Mouse (Mus musculus) right cerebral cortex, adult 18-20 months (tissue): ENCODE results near the gene Kcnab1.

ENCODE experiments used
- DNase-seq: peaks from one replicate; pipeline ENCODE4 v3.0.0; 2022; ENCODE audit warnings: mixed read lengths

Kcnab1 gene

GRCm38 (mm10) chr3:65317876-65318537 is 208.8 kb downstream of the Kcnab1 start:
- no peak for DNase-seq

GRCm38 (mm10) chr3:65319248-65320008 is 210.2 kb downstream of the Kcnab1 start:
- no peak for DNase-seq

- DNase-seq: no peak
Measured at GRCm38 (mm10) chr3:65320990-65321389, 211.8 kb downstream of the Kcnab1 start.

GRCm38 (mm10) chr3:65321981-65322779 is 213.0 kb downstream of the Kcnab1 start:
- peak; percentile 24 for DNase-seq

GRCm38 (mm10) chr3:65325254-65325653 is 216.1 kb downstream of the Kcnab1 start:
- no peak for DNase-seq

GRCm38 (mm10) chr3:65328814-65329213 is 219.6 kb downstream of the Kcnab1 start:
- DNase-seq: no peak

GRCm38 (mm10) chr3:65337835-65338464 is 228.8 kb downstream of the Kcnab1 start:
- DNase-seq: no peak

- DNase-seq: no peak
Measured at GRCm38 (mm10) chr3:65340173-65340951, 231.2 kb downstream of the Kcnab1 start.

- DNase-seq: no peak
Measured at GRCm38 (mm10) chr3:65346176-65346575, 237.0 kb downstream of the Kcnab1 start.

- DNase-seq: no peak
Measured at GRCm38 (mm10) chr3:65352278-65353127, 243.3 kb downstream of the Kcnab1 start.

GRCm38 (mm10) chr3:65353263-65354037 is 244.3 kb downstream of the Kcnab1 start:
- no peak for DNase-seq

- DNase-seq: no peak
Measured at GRCm38 (mm10) chr3:65355479-65355878, 246.3 kb downstream of the Kcnab1 start.

GRCm38 (mm10) chr3:65358275-65358674 is 249.1 kb downstream of the Kcnab1 start:
- no peak for DNase-seq

- no peak for DNase-seq
Measured at GRCm38 (mm10) chr3:65358841-65359240, 249.7 kb downstream of the Kcnab1 start.

- no peak for DNase-seq
Measured at GRCm38 (mm10) chr3:65360163-65360969, 251.2 kb downstream of the Kcnab1 start.

- no peak for DNase-seq
Measured at GRCm38 (mm10) chr3:65363438-65363837, 254.3 kb downstream of the Kcnab1 start.

- DNase-seq: no peak
Measured at GRCm38 (mm10) chr3:65365184-65365583, 256.0 kb downstream of the Kcnab1 start.

- no peak for DNase-seq
Measured at GRCm38 (mm10) chr3:65365921-65366710, 256.9 kb downstream of the Kcnab1 start.

- no peak for DNase-seq
Measured at GRCm38 (mm10) chr3:65367944-65368343, 258.8 kb downstream of the Kcnab1 start.
